Mouse (Mus musculus): ENCODE data around the gene Irf3.

Irf3 gene

DNA sequence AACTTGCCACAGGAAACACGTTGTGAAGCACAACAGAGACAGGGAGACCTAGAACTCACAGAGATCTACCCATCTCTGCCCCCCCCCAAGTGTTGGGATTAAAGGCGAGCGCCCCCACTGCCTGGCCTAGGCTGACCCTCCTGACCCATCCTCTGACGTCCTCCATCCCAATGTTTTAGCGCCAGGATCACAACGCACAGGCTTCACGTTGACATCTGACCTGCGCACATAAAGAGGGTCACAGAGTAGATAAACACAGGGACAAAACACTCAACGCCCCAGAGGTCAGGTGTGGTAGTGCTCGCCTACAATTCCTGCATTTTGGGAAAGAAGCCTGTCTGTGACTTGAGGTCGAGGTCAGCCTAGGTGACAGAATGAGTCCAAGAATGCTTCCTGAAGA lies 39.3 kb downstream of the Irf3 start:
- DNase-seq, result no peak

DNA sequence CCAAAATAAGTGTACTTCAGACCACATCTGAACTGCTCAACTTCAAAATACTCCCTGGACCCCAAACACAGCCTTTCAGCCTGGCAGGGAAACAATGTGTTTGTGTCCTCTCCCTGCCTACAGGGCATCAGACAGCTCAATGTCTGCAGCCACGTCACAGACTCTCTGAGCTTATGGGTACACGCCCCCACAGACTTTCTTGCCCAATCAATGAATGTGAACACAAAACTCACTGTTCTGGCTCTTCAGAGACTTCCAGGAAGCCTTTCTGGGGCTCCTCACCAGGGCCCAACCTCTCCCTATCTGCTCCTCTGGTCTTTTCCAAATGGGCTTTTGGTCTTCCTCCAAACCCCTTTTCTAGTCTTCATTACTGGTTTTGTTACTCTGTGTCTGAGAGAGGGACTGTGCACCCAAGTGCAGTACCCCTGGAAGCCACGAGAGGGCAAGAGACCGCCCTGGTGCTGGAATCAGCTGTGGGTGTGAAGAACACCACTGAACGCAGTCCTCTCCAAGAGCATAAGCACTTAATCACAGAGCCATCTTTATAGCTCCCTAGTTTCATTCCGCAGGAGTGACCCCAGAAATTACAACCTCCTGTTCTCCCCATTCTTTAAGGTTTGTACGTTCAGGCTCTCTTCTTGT lies 40.4 kb downstream of the Irf3 start:
- DNase-seq, result no peak

DNA sequence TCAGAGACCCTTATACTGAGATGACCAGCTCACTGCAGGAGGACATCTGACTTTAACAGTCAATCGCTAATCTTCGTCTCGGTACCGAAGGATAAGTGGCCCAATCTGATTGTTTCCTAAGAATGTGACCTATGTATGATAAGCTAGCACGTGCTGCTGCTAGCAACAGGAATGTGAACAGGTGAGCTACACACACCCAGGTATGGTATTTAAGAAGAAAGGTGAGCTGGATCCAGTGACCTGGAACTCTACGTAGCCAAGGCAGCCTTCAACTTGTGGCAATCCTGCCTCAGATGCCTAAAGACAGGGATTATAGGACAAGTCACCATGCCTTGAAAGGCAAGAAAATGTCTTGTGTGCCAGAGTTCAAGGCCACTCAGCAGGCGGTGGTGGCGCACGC lies 41.0 kb downstream of the Irf3 start:
- no peak for DNase-seq

GRCm38 (mm10) chr7:45040851-45041250 lies 43.4 kb downstream of the Irf3 start:
- DNase-seq, result no peak

DNA sequence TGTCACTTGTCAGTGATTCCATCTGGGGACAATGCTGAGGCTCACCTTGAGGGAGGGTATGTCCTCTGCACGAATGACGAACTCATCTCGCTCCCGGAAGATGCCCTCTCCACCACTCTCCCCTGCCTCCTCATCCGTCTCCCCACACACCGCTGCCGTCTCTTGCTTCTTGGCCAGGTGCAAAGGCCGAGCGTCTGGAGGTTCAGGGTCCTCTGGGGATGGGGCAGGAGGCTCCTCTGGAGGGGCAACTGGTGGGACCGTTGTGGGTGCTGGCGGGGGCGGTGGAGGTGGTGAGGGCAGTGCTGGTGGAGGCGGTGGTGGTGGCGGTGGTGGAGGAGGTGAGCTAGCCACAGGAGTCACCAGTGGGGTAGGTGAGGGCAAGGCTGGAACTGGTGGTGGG lies 45.9 kb downstream of the Irf3 start:
- DNase-seq, result no peak

- no peak for DNase-seq
Measured at GRCm38 (mm10) chr7:45045741-45046140, 48.3 kb downstream of the Irf3 start.

DNA sequence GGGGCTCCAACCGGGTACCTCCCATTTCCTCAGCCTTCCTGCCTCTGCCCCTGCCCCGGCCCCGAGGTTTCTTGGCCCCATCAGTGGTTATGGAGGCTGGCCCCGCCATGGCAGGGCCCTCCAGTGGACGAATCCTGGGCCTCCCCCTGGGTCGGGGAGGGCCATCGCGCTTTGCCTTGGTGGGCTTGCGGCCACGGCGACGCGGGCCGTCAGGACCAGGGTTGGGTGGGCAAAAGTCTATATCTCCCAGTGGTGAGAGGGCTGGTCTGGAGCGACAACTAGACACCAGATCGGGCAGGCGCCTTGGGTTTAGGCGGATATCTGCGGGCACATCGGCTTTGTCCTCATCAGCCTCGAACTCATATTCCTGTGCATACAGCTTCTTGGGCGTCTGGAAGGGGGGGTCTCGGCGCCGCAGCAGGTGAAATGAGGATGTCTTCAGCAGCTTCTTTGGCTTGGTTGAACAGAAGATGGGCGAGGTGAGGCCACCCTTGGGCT lies 49.5 kb downstream of the Irf3 start:
- DNase-seq, result no peak

GRCm38 (mm10) chr7:45047491-45047890 lies 50.0 kb downstream of the Irf3 start:
- no peak for DNase-seq

DNA sequence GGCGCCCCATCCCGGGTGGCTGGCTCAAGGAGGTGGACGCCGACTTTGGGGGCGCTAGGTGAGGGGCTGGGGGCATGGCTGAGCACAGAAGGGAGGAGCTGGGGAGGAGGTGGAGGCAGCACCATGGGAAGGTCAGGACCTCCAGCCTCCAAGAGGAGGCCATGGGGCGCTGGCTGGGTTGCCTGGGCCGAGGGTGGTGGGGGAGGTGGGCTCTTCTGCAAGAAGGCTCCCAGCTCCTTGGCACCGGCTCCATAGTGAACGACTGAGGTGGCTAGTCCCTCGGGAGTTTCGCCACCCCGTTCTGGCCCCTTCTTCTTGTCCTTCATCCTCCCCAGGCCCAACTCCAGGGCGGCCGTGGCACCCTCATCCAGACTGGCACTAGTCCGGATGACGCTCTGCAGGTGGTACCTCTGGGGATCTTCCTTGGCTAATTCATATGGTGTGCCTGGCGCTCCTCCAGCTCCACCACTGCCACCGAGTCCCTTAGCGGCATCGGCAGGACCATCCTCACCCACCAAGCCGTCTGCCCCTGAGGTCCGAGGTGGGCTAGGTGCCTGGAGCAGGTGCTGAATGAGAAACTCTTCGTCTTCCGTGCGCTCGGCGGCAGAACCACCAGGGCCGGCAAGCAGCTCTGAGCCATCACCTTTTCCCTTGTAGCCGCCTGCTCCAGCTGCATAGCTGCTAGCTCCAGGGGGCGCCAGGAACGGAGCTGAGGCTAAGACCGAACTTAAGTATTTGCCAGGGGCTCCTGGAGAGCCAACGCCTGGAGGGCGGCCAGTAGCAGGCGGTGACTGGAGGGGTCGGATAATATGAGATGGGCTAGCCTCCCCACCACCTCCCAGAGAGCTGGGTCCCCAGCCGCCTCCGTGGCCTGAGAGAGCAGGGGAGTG lies 50.8 kb downstream of the Irf3 start:
- DNase-seq, result no peak

GRCm38 (mm10) chr7:45048923-45049657 lies 51.6 kb downstream of the Irf3 start:
- no peak for DNase-seq

DNA sequence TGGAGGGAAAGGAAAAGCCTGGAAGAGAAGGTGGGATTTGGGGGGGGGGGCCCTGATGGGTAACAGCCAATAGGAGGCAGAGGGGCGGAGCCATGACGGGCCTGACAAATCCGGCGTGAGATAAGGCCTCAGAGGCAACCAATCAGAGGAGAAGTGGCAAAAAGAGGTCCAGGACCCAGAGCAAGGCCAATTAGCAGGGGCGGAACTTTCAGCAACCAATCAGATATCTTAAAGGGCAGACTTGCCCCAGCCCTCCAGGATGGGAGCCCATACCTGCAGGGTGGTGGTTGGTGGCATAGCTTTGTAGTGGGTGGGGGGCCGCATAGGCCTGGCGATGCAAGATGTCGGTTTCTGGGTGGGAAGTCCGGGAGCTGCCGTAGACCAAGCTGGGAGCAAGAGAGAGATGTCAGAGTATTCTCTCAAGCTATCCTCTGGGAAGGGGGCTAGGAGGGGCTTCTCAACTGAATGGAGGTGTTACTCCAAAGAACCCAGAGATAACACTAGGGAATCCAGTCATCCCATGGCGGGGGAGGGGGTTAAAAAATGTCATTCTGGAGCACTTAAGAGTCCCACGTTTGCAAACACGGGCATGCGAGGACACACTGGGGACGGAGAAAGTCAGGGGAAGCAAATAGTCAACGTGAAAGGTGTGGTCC lies 53.6 kb downstream of the Irf3 start:
- DNase-seq, result peak; percentile 65

DNA sequence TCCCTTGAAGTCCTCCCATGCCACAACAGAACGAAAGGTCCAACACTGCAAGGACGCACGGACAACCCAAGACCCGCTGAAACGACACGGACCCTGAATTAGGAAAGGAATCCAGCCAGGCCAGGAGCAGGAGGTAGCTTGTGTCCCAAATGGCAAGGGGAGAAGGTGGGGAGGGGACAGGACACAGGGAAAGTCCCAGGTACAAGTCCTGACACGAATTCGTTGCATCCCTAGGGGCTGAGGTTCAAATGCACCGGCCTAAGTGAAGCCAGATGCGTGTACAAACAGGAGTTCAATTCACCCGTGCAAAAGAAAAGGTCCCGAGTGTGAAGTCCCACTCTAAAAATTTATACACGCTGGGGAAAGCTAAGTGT lies 54.1 kb downstream of the Irf3 start:
- no peak for DNase-seq

All from right cerebral cortex, postnatal 25 days (tissue).